Mouse (Mus musculus) erythroblast, embryonic 14.5 days (primary cell): ENCODE data around the gene Fam241b.

Experiments used
- GATA1 ChIP-seq: IDR thresholded peaks from 2 replicates; pipeline ENCODE4 v1.6.1; 2012; ENCODE audit warnings: low read length, inconsistent platforms, mixed read lengths
- TAL1 ChIP-seq: IDR thresholded peaks from 3 replicates; pipeline ENCODE4 v1.6.1; 2012; ENCODE audit warnings: low read length, inconsistent platforms, mixed read lengths

DNA sequence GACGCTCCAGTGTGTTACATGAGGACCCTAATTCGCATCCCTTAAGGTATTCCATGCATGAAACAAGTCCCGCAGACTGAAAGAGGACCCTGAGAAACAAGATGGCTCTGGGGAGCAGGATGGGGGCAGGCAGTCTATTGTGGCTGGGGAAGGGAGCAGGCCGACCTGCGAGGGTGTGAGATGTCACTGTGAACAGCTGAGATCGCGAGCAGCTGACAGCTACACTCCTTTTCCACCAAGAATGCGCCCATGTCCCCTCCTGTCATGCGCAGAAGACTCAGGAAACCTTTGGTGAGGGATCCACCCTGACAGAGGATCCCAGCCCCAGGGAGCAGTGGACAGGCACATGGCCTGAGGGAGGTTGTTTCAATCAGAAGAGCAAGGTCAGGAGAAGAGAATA, 36.7 kb downstream of the Fam241b start:
- TF ChIP-seq TAL1 = no peak
- TF ChIP-seq GATA1 = no peak
